Mouse (Mus musculus): ENCODE results near the gene Dnal1. TPM values are rescaled to one million over a fixed set of nuclear protein-coding genes. Genes with fewer than 3 reads are reported as not detected.
A peak's percentile ranks its signal among the peaks of the same experiment; 100 is the strongest.

Dnal1 gene
- polyA plus RNA-seq, 1 experiment from 2014 or later: 6.8 TPM

- WGBS: 77% methylated on average over 6 of the region's 6 CpGs
- peaks cover 57% of the 10 kb centered on the region for H3K4me1 ChIP-seq
- no peaks in the 10 kb centered on the region for H3K9me3 ChIP-seq
- no peak overlapping the region for H3K4me3 ChIP-seq (replicated peaks)
- no peak overlapping the region for H3K4me2 ChIP-seq
- no peak overlapping the region for H3K9ac ChIP-seq
- peak overlapping the region; percentile 88 for H3K27ac ChIP-seq
- no peak for ATAC-seq (ENCODE audit: low FRiP score)
- H3K27me3 ChIP-seq: no peaks in the 10 kb centered on the region
- H3K36me3 ChIP-seq (replicated peaks): peaks cover 8% of the 10 kb centered on the region
Observed at GRCm38 (mm10) chr12:84181999-84182398, 67.8 kb downstream of the Dnal1 start.

- H3K4me1 ChIP-seq: peaks cover 62% of the 10 kb centered on the region
- no peaks in the 10 kb centered on the region for H3K9me3 ChIP-seq
- H3K27ac ChIP-seq: peak overlapping the region; percentile 54
- no peak overlapping the region for H3K4me2 ChIP-seq
- no peak for ATAC-seq (ENCODE audit: low FRiP score)
- H3K9ac ChIP-seq: no peak overlapping the region
- H3K4me3 ChIP-seq (replicated peaks): no peak overlapping the region
- H3K27me3 ChIP-seq: no peaks in the 10 kb centered on the region
- peaks cover 8% of the 10 kb centered on the region for H3K36me3 ChIP-seq (replicated peaks)
- 84% methylated on average over 5 of the region's 5 CpGs for WGBS
Observed at GRCm38 (mm10) chr12:84184979-84185378, 70.8 kb downstream of the Dnal1 start.

- 67% methylated on average over 6 of the region's 6 CpGs for WGBS
- no peak overlapping the region for H3K4me2 ChIP-seq
- ATAC-seq (ENCODE audit: low FRiP score): no peak
- peak overlapping the region; percentile 59 for H3K27ac ChIP-seq
- no peak overlapping the region for H3K4me3 ChIP-seq (replicated peaks)
- H3K9ac ChIP-seq: no peak overlapping the region
- H3K4me1 ChIP-seq: peaks cover 62% of the 10 kb centered on the region
- peaks cover 8% of the 10 kb centered on the region for H3K36me3 ChIP-seq (replicated peaks)
- H3K27me3 ChIP-seq: no peaks in the 10 kb centered on the region
- H3K9me3 ChIP-seq: no peaks in the 10 kb centered on the region
Observed at GRCm38 (mm10) chr12:84185547-84185946, 71.4 kb downstream of the Dnal1 start.

GRCm38 (mm10) chr12:84186536-84186935 lies 72.4 kb downstream of the Dnal1 start:
- H3K4me3 ChIP-seq (replicated peaks): no peak overlapping the region
- no peak overlapping the region for H3K4me2 ChIP-seq
- H3K4me1 ChIP-seq: peaks cover 62% of the 10 kb centered on the region
- WGBS: 71% methylated on average over 3 of the region's 3 CpGs
- H3K36me3 ChIP-seq (replicated peaks): peaks cover 8% of the 10 kb centered on the region
- no peaks in the 10 kb centered on the region for H3K27me3 ChIP-seq
- ATAC-seq (ENCODE audit: low FRiP score): no peak
- no peaks in the 10 kb centered on the region for H3K9me3 ChIP-seq
- no peak overlapping the region for H3K27ac ChIP-seq
- no peak overlapping the region for H3K9ac ChIP-seq

GRCm38 (mm10) chr12:84186950-84187349 lies 72.8 kb downstream of the Dnal1 start:
- Histone ChIP-seq H3K4me3 (replicated peaks) (no peak overlapping the region), H3K36me3 (replicated peaks) (peaks cover 8% of the 10 kb centered on the region), H3K27me3 (no peaks in the 10 kb centered on the region), H3K9ac (no peak overlapping the region), H3K4me2 (no peak overlapping the region), H3K4me1 (peaks cover 62% of the 10 kb centered on the region), H3K27ac (no peak overlapping the region), H3K9me3 (no peaks in the 10 kb centered on the region)
- 75% methylated on average over 5 of the region's 5 CpGs for WGBS
- no peak for ATAC-seq (ENCODE audit: low FRiP score)

- peaks cover 8% of the 10 kb centered on the region for H3K36me3 ChIP-seq (replicated peaks)
- ATAC-seq (ENCODE audit: low FRiP score): no peak
- WGBS: 81% methylated on average over 15 of the region's 15 CpGs
- H3K4me1 ChIP-seq: peaks cover 67% of the 10 kb centered on the region
- H3K9ac ChIP-seq: no peak overlapping the region
- no peaks in the 10 kb centered on the region for H3K27me3 ChIP-seq
- H3K4me3 ChIP-seq (replicated peaks): no peak overlapping the region
- no peak overlapping the region for H3K4me2 ChIP-seq
- H3K27ac ChIP-seq: peak overlapping the region; percentile 63
- no peaks in the 10 kb centered on the region for H3K9me3 ChIP-seq
Observed at GRCm38 (mm10) chr12:84187752-84188601, 73.8 kb downstream of the Dnal1 start.

- Histone ChIP-seq H3K36me3 (replicated peaks) (peaks cover 8% of the 10 kb centered on the region), H3K27ac (no peak overlapping the region), H3K9ac (peak overlapping the region; percentile 12; the same call in 1 of the 2 replicates), H3K9me3 (no peaks in the 10 kb centered on the region), H3K4me3 (replicated peaks) (no peak overlapping the region), H3K4me1 (peaks cover 67% of the 10 kb centered on the region), H3K27me3 (no peaks in the 10 kb centered on the region), H3K4me2 (no peak overlapping the region)
- no peak for ATAC-seq (ENCODE audit: low FRiP score)
- 63% methylated on average over 14 of the region's 14 CpGs for WGBS
Observed at GRCm38 (mm10) chr12:84188881-84189444, 74.8 kb downstream of the Dnal1 start.

- H3K27ac ChIP-seq: no peak overlapping the region
- H3K4me2 ChIP-seq: peak overlapping the region; percentile 93
- 0 out of 2 replicates have a peak, but pooled peaks cover 3% of the 10 kb centered on the region for H3K27me3 ChIP-seq
- H3K9me3 ChIP-seq: no peaks in the 10 kb centered on the region
- H3K9ac ChIP-seq: no peak overlapping the region
- H3K4me1 ChIP-seq: peaks cover 79% of the 10 kb centered on the region
- ATAC-seq (ENCODE audit: low FRiP score): no peak
- 65% methylated on average over 14 of the region's 15 CpGs for WGBS
- H3K36me3 ChIP-seq (replicated peaks): peaks cover 8% of the 10 kb centered on the region
- no peak overlapping the region for H3K4me3 ChIP-seq (replicated peaks)
Observed at GRCm38 (mm10) chr12:84190151-84190820, 76.1 kb downstream of the Dnal1 start.

GRCm38 (mm10) chr12:84191190-84191589 lies 77.0 kb downstream of the Dnal1 start:
- H3K36me3 ChIP-seq (replicated peaks): peaks cover 5% of the 10 kb centered on the region
- no peak overlapping the region for H3K27ac ChIP-seq
- peaks cover 82% of the 10 kb centered on the region for H3K4me1 ChIP-seq
- H3K9me3 ChIP-seq: no peaks in the 10 kb centered on the region
- peak overlapping the region; percentile 93 for H3K4me2 ChIP-seq
- H3K27me3 ChIP-seq: 0 out of 2 replicates have a peak, but pooled peaks cover 6% of the 10 kb centered on the region
- peak overlapping the region; percentile 89 for H3K9ac ChIP-seq
- H3K4me3 ChIP-seq (replicated peaks): peak overlapping the region; percentile 70
- no peak for ATAC-seq (ENCODE audit: low FRiP score)
- 63% methylated on average over 7 of the region's 7 CpGs for WGBS

- H3K4me1 ChIP-seq: peaks cover 81% of the 10 kb centered on the region
- H3K9ac ChIP-seq: peak overlapping the region; percentile 89
- H3K27ac ChIP-seq: peak overlapping the region; percentile 25; the same call in 1 of the 2 replicates
- 0 out of 2 replicates have a peak, but pooled peaks cover 6% of the 10 kb centered on the region for H3K27me3 ChIP-seq
- peak overlapping the region; percentile 70 for H3K4me3 ChIP-seq (replicated peaks)
- no peaks in the 10 kb centered on the region for H3K36me3 ChIP-seq (replicated peaks)
- no peak for ATAC-seq (ENCODE audit: low FRiP score)
- peak overlapping the region; percentile 93 for H3K4me2 ChIP-seq
- no peaks in the 10 kb centered on the region for H3K9me3 ChIP-seq
- WGBS: 15% methylated on average over 5 of the region's 5 CpGs
Observed at GRCm38 (mm10) chr12:84191770-84192169, 77.6 kb downstream of the Dnal1 start.

GRCm38 (mm10) chr12:84192280-84192679 lies 78.1 kb downstream of the Dnal1 start:
- H3K4me2 ChIP-seq: peak overlapping the region; percentile 93
- H3K4me1 ChIP-seq: peaks cover 76% of the 10 kb centered on the region
- H3K9ac ChIP-seq: peak overlapping the region; percentile 89
- 0 out of 2 replicates have a peak, but pooled peaks cover 6% of the 10 kb centered on the region for H3K27me3 ChIP-seq
- 3% methylated on average over 13 of the region's 13 CpGs for WGBS
- H3K27ac ChIP-seq: peak overlapping the region; percentile 96
- peak overlapping the region; percentile 70 for H3K4me3 ChIP-seq (replicated peaks)
- no peak for ATAC-seq (ENCODE audit: low FRiP score)
- no peaks in the 10 kb centered on the region for H3K9me3 ChIP-seq
- H3K36me3 ChIP-seq (replicated peaks): no peaks in the 10 kb centered on the region

Data from forebrain, embryonic 12.5 days (tissue).